Mouse (Mus musculus): ENCODE measurements around the gene Vpreb1.

GRCm38 (mm10) chr16:16903188-16903587, 32.5 kb upstream of the Vpreb1 start:
- TF ChIP-seq POLR2A (IDR thresholded peaks at IDR 0.05; ENCODE audit: low read depth, low read length) (no peak), CTCF (conservative IDR thresholded peaks at IDR 0.05; ENCODE audit: insufficient read depth, insufficient read length, low read depth, low read length) (no peak)
